Mouse (Mus musculus): Measurements from ENCODE around the gene Nrsn2. TPM values are rescaled to one million over a fixed set of nuclear protein-coding genes. Genes with fewer than 3 reads are reported as not detected.

Nrsn2 gene
- polyA plus RNA-seq (2012; rRNA removed; ENCODE audit: low replicate concordance): not detected in 2 replicates

DNA sequence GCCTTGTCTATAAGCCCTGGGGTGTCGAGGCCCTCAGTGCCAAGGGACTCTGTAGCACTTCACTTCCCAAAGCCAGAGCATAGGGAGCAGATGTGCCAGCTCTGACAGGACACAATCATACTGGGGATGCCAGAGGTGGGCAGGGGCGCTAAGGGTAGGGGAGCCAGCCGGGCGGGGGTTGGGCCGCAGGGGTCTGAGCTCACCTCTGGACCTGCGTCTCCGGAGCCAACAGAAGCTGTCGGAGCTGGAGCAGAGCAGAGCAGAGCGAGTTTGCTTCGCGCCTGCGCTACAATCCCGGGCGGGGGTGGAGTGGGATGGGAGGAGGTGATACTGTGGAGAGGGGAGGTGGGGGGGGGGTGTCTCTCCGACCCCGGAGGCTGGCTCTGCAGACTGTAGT, at the start of gene Nrsn2:
Nrsn2 (minus strand) TSS at position 294 of the 397 bp plus-strand sequence.

DNA sequence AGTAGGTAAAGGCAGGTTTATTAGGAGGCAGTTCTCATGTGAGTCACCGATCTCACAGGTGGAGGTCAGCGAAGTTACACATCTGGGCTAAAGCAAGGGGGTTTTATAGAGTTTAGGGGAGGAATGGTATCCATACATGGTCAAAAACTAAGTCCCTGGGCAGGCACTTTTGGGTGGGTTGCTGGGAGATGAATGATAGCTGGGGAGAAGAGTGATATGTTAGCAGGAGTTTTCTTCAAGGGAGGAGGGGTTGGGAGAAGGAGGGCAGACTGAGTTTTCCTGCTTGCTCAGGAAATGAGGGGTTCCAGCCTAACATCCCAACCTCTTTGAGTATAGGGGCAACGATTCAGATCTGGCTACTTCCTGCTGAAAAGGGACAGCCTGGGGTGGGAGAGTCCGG, 38.8 kb upstream of the Nrsn2 start, which contains the start of gene 6820408C15Rik:
6820408C15Rik (plus strand) TSS at position 301 of the 400 bp plus-strand sequence.

DNA sequence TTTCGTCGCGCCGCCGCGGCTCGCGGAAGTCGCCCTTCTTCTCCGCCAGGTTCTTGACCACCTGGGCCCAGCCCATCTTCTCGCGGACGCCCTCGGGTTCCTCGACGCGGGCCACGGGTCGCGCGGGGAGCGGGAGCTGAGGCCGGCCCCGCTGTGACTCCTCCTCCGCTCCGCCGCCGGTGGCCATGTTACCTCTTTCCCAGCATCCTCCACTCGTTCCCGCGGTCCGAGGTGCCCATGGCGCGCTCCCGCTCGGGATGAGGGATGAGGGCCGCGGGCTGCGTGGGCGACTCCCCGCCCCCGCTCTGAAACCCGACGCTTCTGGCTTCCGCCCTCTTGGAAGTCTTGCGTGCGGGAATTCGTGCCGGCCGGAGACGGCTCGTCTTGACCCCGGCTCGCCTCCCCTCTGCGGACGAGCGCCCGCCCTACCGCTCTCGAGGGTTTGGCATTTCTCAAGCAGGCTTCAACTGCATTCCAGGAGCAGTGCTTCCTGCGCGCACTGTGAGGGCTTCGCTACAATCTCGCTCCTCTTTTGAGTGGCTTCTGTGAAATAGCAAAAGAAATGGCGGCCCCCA, 38.2 kb upstream of the Nrsn2 start, which contains the start of gene Zcchc3:
Zcchc3 (minus strand) TSS at position 437 of the 575 bp plus-strand sequence.

DNA sequence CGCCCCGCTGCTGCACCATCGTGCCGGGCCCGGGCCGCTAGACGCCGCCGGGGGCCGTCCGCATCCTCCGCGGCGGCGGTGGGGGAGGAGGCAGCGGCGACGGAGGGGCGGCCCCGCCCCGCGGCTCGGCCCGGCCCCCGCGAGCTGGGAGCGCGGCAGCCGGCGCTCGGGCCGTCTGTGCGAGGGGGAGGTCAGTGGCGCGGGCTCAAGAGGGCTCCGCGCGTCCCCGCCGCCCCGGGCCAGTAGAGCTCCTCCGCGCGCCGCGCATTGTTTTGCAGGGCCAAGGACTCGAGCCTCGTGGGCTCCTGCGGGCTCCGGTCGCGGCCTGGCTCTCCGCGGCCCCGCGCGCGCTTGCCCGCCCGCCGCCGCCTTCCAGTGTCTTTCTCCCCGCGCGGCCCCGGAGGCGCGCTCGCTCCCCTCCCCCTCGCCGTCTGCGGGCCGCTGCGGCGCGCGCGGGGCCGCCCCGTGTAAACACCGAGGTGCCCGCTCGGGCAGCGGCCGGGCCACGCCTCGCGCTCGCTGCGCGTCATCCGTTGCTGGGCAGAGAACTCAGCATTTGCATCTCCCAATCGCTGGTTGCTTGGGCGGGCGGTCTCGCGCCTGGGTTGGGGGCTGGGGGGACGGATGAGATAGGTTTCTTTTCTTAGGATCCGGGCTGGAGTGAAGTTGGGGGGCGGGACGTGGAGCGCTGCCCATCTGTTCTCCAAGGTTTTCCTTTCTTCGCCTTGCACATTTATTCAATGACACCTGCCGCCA, 21.4 kb upstream of the Nrsn2 start, which contains the start of gene Sox12:
Sox12 (minus strand) TSS at position 384 of the 756 bp plus-strand sequence.

DNA sequence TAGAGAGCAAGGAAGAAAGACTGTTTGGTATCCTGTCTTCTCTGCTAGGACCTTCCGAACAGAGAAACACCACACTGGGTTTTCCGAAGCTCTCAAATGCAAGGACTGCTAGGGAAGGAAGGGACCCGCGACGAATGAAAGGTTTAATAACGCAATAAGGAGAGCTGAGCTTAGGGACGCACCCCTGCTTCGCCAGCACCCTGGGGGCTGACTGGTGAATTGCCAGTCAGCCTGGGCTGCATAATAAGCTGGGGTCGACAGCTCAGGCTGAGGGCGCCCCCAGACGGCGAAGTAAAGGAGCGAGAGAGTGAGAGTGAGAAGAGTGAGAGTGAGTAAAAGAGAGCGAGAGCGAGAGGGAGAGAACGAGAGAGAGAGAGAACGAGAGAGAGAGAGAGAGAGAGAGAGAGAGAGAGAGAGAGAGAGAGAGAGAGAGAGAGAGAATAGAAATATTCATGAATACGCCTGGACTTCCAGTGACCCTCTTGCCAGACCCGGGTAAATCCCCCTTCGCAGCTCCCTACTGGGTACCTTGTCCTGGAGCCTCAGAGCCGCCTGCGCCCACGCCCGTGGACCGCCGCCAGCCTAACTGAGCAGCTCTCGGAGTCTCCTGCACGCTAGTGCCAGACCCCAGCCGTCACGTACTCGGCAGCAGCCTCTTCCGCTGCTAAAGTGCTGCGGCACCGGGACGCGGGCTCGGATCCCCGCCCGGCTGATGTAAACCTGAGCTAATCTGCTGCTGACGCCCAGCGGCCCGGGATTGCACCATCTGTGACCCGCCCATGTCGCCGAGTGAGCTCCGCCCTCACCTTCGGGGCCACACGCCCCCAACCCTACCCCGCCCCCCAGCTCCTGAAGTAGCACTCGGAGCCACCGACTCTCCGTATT, 32.9 kb downstream of the Nrsn2 start, which contains the start of gene Trib3:
Trib3 (minus strand) TSS at position 704 of the 885 bp plus-strand sequence.

DNA sequence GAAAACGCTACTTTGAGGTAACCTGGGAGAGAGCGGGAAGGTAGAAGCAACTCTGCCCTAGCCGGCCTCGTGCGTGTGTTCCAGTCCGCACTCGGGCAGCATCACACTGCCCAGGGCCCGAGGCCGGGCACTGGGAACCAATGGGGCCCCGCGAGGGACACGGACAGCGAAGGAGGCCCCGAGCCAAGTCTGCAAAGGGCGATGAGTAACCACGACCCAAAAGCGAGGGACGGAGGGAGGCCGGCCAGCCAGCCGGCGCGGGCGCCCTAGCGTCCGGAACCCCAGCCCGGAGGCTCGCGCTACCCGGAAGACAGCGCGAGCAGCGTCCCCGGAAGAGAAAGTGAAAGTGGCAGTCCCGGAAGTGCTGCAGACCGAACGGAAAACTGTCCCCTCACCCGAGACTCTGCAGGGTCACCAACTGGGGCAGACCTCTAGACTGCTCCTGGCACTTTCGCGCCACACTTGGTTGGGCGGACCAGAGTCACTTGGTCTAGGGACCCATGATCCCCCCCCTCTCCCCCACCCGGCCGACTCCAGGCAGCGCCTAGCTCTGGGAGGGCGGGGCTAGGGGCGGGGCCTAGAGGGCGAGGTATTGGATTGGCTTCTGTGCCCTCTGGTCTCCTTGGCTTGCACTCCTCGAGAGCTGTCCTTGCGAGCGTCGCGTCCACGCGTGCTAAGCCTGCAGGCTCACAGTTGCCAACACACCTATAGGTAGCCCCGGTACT, 44.2 kb downstream of the Nrsn2 start, which contains the start of gene Rbck1:
Rbck1 (minus strand) TSS at position 553 of the 725 bp plus-strand sequence.

Other genes starting within 250 kb of the Nrsn2 start
- 14.0 and 57.4 TPM in 2 replicates for gene Tcf15, start 233.1 kb downstream of the Nrsn2 start, polyA plus RNA-seq (2012; rRNA removed; ENCODE audit: low replicate concordance)
- 15.5 and 32.7 TPM in 2 replicates for gene Csnk2a1, start 149.8 kb downstream of the Nrsn2 start, polyA plus RNA-seq (2012; rRNA removed; ENCODE audit: low replicate concordance)
- gene Tbc1d20, start 82.8 kb downstream of the Nrsn2 start, polyA plus RNA-seq (2012; rRNA removed; ENCODE audit: low replicate concordance): 68.4 and 104 TPM in 2 replicates
- gene Rbck1, start 44.0 kb downstream of the Nrsn2 start, polyA plus RNA-seq (2012; rRNA removed; ENCODE audit: low replicate concordance): 294 and 352 TPM in 2 replicates
- 5.7 and 10.4 TPM in 2 replicates for gene Trib3, start 32.6 kb downstream of the Nrsn2 start, polyA plus RNA-seq (2012; rRNA removed; ENCODE audit: low replicate concordance)
- 5.9 and 9.2 TPM in 2 replicates for gene Sox12, start 21.4 kb upstream of the Nrsn2 start, polyA plus RNA-seq (2012; rRNA removed; ENCODE audit: low replicate concordance)
- 2.1 and 2.6 TPM in 2 replicates for gene Zcchc3, start 38.4 kb upstream of the Nrsn2 start, polyA plus RNA-seq (2012; rRNA removed; ENCODE audit: low replicate concordance)
- 0.08 and 0.17 TPM in 2 replicates for gene 6820408C15Rik, start 38.9 kb upstream of the Nrsn2 start, polyA plus RNA-seq (2012; rRNA removed; ENCODE audit: low replicate concordance)
- not detected in 2 replicates for gene Defb23, start 88.0 kb upstream of the Nrsn2 start, polyA plus RNA-seq (2012; rRNA removed; ENCODE audit: low replicate concordance)
- gene Defb20, start 100.4 kb upstream of the Nrsn2 start, polyA plus RNA-seq (2012; rRNA removed; ENCODE audit: low replicate concordance): not detected in 2 replicates
- not detected in 2 replicates for gene Defb22, start 113.5 kb upstream of the Nrsn2 start, polyA plus RNA-seq (2012; rRNA removed; ENCODE audit: low replicate concordance)
- gene Defb26, start 135.1 kb upstream of the Nrsn2 start, polyA plus RNA-seq (2012; rRNA removed; ENCODE audit: low replicate concordance): not detected in 2 replicates
- gene Defb28, start 141.6 kb upstream of the Nrsn2 start, polyA plus RNA-seq (2012; rRNA removed; ENCODE audit: low replicate concordance): not detected in 2 replicates
- not detected in 2 replicates for gene Defb29, start 163.5 kb upstream of the Nrsn2 start, polyA plus RNA-seq (2012; rRNA removed; ENCODE audit: low replicate concordance)
- gene Gm17416, start 192.7 kb upstream of the Nrsn2 start, polyA plus RNA-seq (2012; rRNA removed; ENCODE audit: low replicate concordance): not detected in 2 replicates
- not detected in 2 replicates for gene Defb21, start 196.1 kb upstream of the Nrsn2 start, polyA plus RNA-seq (2012; rRNA removed; ENCODE audit: low replicate concordance)
- not detected in 2 replicates for gene Defb19, start 203.7 kb upstream of the Nrsn2 start, polyA plus RNA-seq (2012; rRNA removed; ENCODE audit: low replicate concordance)
- not detected in 2 replicates for gene Defb45, start 222.8 kb upstream of the Nrsn2 start, polyA plus RNA-seq (2012; rRNA removed; ENCODE audit: low replicate concordance)
- gene Defb36, start 227.7 kb upstream of the Nrsn2 start, polyA plus RNA-seq (2012; rRNA removed; ENCODE audit: low replicate concordance): not detected in 2 replicates
- 1.1 TPM in 1 of 2 replicates, not detected in the other for gene Defb25, start 246.4 kb upstream of the Nrsn2 start, polyA plus RNA-seq (2012; rRNA removed; ENCODE audit: low replicate concordance)

Measured in mammary gland, adult 2 months (tissue).